Mouse (Mus musculus) gastrocnemius, postnatal 14 days (tissue): ENCODE results near the gene Tex47. TPM values are rescaled to one million over a fixed set of nuclear protein-coding genes. Genes with fewer than 3 reads are reported as not detected.
A peak's percentile ranks its signal among the peaks of the same experiment; 100 is the strongest.

Experiments
- DNase-seq: peaks from one replicate; pipeline ENCODE4 v3.0.0; 2021; ENCODE audit warnings: mixed read lengths
- intact Hi-C: fragments of 180-260 bp; cut with DNase I; formaldehyde crosslinking; loops from one replicate; pipeline ENCODE4 v1.15.1; 2025; ENCODE audit warnings: low total_unique reads
- long read RNA-seq, 2 experiments: library from polyadenylated mRNA; stranded (forward); transcript quantifications; one replicate each; pipeline ENCODE4 v2.0.0; 2021
- total RNA-seq, 2 experiments: library from RNA; stranded (reverse); gene quantifications; 2 replicates each; pipeline ENCODE4 v1.2.3; 2021

Gene Tex47
- not detected for total RNA-seq
- long read RNA-seq, experiment 1 = 0 reads
- long read RNA-seq, experiment 2 = 0 reads

GRCm38 (mm10) chr5:7303819-7304218, at the start of gene Tex47:
Tex47 (plus strand) TSS chr5:7304119.
- no peak for DNase-seq
- intact Hi-C loops = no loop called here

- intact Hi-C loops = no loop called here
- no peak for DNase-seq
Measured at GRCm38 (mm10) chr5:7276659-7277455, 27.1 kb upstream of the Tex47 start.

- DNase-seq = no peak
- intact Hi-C loops = no loop called here
Measured at GRCm38 (mm10) chr5:7284336-7284735, 19.6 kb upstream of the Tex47 start.

GRCm38 (mm10) chr5:7302969-7303368, 950 bp upstream of the Tex47 start:
- no peak for DNase-seq
- intact Hi-C loops = no loop called here

GRCm38 (mm10) chr5:7325594-7325993, 21.7 kb downstream of the Tex47 start:
- intact Hi-C loops = no loop called here
- DNase-seq = no peak

- intact Hi-C loops = no loop called here
- DNase-seq = peak; percentile 25
Measured at GRCm38 (mm10) chr5:7344145-7345010, 40.5 kb downstream of the Tex47 start, which contains the start of gene Zfp804b. Zfp804b (minus strand) TSS chr5:7344756.

GRCm38 (mm10) chr5:7345011-7345389, 41.1 kb downstream of the Tex47 start:
- DNase-seq = no peak
- intact Hi-C loops = no loop called here

Other genes starting within 250 kb of the Tex47 start
- not detected for gene Zfp804b, start 40.6 kb downstream of the Tex47 start, total RNA-seq